Mouse (Mus musculus): ENCODE results near the gene Nynrin. TPM values are rescaled to one million over a fixed set of nuclear protein-coding genes. Genes with fewer than 3 reads are reported as not detected.

Gene Nynrin
- polyA plus RNA-seq, 1 experiment from 2014 or later: 11.2 TPM

GRCm38 (mm10) chr14:55886571-55887382 is 33.0 kb downstream of the Nynrin start:
- WGBS: 85% methylated on average over 24 of the region's 24 CpGs
- ATAC-seq (ENCODE audit: low FRiP score, low TSS enrichment) (no peak), DNase-seq (no peak)
- Histone ChIP-seq H3K36me3 (ENCODE audit: control insufficient read depth, insufficient read depth, low read length) (peaks cover 45% of the 10 kb centered on the region), H3K4me2 (ENCODE audit: low read length) (no peak overlapping the region), H3K9ac (replicated peaks; ENCODE audit: low read length) (no peak overlapping the region), H3K9me3 (ENCODE audit: control insufficient read depth, low read length) (no peaks in the 10 kb centered on the region), H3K27ac (replicated peaks; ENCODE audit: low read depth, low read length) (no peak overlapping the region), H3K27me3 (ENCODE audit: control insufficient read depth, insufficient read depth, low read length) (no peaks in the 10 kb centered on the region), H3K4me3 (replicated peaks; ENCODE audit: low read depth, low read length) (no peak overlapping the region), H3K4me1 (ENCODE audit: control insufficient read depth, insufficient read depth, low read length) (peaks cover 12% of the 10 kb centered on the region)

GRCm38 (mm10) chr14:55897671-55898070 is 43.9 kb downstream of the Nynrin start:
- ATAC-seq (ENCODE audit: low FRiP score, low TSS enrichment) (no peak), DNase-seq (no peak)
- H3K4me2 ChIP-seq (ENCODE audit: low read length): no peak overlapping the region
- no peak overlapping the region for H3K4me3 ChIP-seq (replicated peaks; ENCODE audit: low read depth, low read length)
- WGBS: 94% methylated on average over 12 of the region's 12 CpGs
- H3K9ac ChIP-seq (replicated peaks; ENCODE audit: low read length): no peak overlapping the region
- peaks cover 52% of the 10 kb centered on the region for H3K36me3 ChIP-seq (ENCODE audit: control insufficient read depth, insufficient read depth, low read length)
- peaks cover 14% of the 10 kb centered on the region for H3K4me1 ChIP-seq (ENCODE audit: control insufficient read depth, insufficient read depth, low read length)
- no peaks in the 10 kb centered on the region for H3K9me3 ChIP-seq (ENCODE audit: control insufficient read depth, low read length)
- H3K27ac ChIP-seq (replicated peaks; ENCODE audit: low read depth, low read length): no peak overlapping the region
- H3K27me3 ChIP-seq (ENCODE audit: control insufficient read depth, insufficient read depth, low read length): no peaks in the 10 kb centered on the region

GRCm38 (mm10) chr14:55898947-55899346 is 45.1 kb downstream of the Nynrin start:
- peak overlapping the region; percentile 86; the same call in 1 of the 2 replicates for H3K9ac ChIP-seq (replicated peaks; ENCODE audit: low read length)
- no peak overlapping the region for H3K27ac ChIP-seq (replicated peaks; ENCODE audit: low read depth, low read length)
- peak overlapping the region; percentile 55 for H3K4me3 ChIP-seq (replicated peaks; ENCODE audit: low read depth, low read length)
- H3K4me2 ChIP-seq (ENCODE audit: low read length): peak overlapping the region; percentile 59
- no peaks in the 10 kb centered on the region for H3K27me3 ChIP-seq (ENCODE audit: control insufficient read depth, insufficient read depth, low read length)
- WGBS: 87% methylated on average over 7 of the region's 7 CpGs
- peaks cover 14% of the 10 kb centered on the region for H3K4me1 ChIP-seq (ENCODE audit: control insufficient read depth, insufficient read depth, low read length)
- H3K36me3 ChIP-seq (ENCODE audit: control insufficient read depth, insufficient read depth, low read length): peaks cover 44% of the 10 kb centered on the region
- ATAC-seq (ENCODE audit: low FRiP score, low TSS enrichment) (no peak), DNase-seq (no peak)
- no peaks in the 10 kb centered on the region for H3K9me3 ChIP-seq (ENCODE audit: control insufficient read depth, low read length)

- Histone ChIP-seq H3K36me3 (ENCODE audit: control insufficient read depth, insufficient read depth, low read length) (peaks cover 35% of the 10 kb centered on the region), H3K4me1 (ENCODE audit: control insufficient read depth, insufficient read depth, low read length) (peaks cover 14% of the 10 kb centered on the region), H3K4me2 (ENCODE audit: low read length) (peak within 1 kb of the TSS; percentile 59), H3K9ac (replicated peaks; ENCODE audit: low read length) (peak within 1 kb of the TSS; percentile 86), H3K4me3 (replicated peaks; ENCODE audit: low read depth, low read length) (peak within 1 kb of the TSS; percentile 55), H3K27me3 (ENCODE audit: control insufficient read depth, insufficient read depth, low read length) (no peaks in the 10 kb centered on the region), H3K9me3 (ENCODE audit: control insufficient read depth, low read length) (no peaks in the 10 kb centered on the region), H3K27ac (replicated peaks; ENCODE audit: low read depth, low read length) (peak within 1 kb of the TSS; percentile 80)
- ATAC-seq (ENCODE audit: low FRiP score, low TSS enrichment): peak; percentile 94
- WGBS: 2% methylated on average over 39 of the region's 39 CpGs
- DNase-seq: peak; percentile 96
Observed at GRCm38 (mm10) chr14:55899701-55900413, 46.0 kb downstream of the Nynrin start, which contains the start of gene Sdr39u1. Gene Sdr39u1 (minus strand): TSS chr14:55900293.

- no peaks in the 10 kb centered on the region for H3K27me3 ChIP-seq (ENCODE audit: control insufficient read depth, insufficient read depth, low read length)
- peaks cover 30% of the 10 kb centered on the region for H3K36me3 ChIP-seq (ENCODE audit: control insufficient read depth, insufficient read depth, low read length)
- no peak for DNase-seq
- peak; percentile 40; the same call in 1 of the 2 replicates for ATAC-seq (ENCODE audit: low FRiP score, low TSS enrichment)
- peak overlapping the region; percentile 80 for H3K27ac ChIP-seq (replicated peaks; ENCODE audit: low read depth, low read length)
- peaks cover 14% of the 10 kb centered on the region for H3K4me1 ChIP-seq (ENCODE audit: control insufficient read depth, insufficient read depth, low read length)
- peak overlapping the region; percentile 59 for H3K4me2 ChIP-seq (ENCODE audit: low read length)
- H3K4me3 ChIP-seq (replicated peaks; ENCODE audit: low read depth, low read length): peak overlapping the region; percentile 55
- no peaks in the 10 kb centered on the region for H3K9me3 ChIP-seq (ENCODE audit: control insufficient read depth, low read length)
- 7% methylated on average over 12 of the region's 12 CpGs for WGBS
- H3K9ac ChIP-seq (replicated peaks; ENCODE audit: low read length): peak overlapping the region; percentile 86
Observed at GRCm38 (mm10) chr14:55900414-55900755, 46.6 kb downstream of the Nynrin start.

GRCm38 (mm10) chr14:55905518-55905917 is 51.7 kb downstream of the Nynrin start:
- Histone ChIP-seq H3K4me3 (replicated peaks; ENCODE audit: low read depth, low read length) (no peak overlapping the region), H3K36me3 (ENCODE audit: control insufficient read depth, insufficient read depth, low read length) (no peaks in the 10 kb centered on the region), H3K9ac (replicated peaks; ENCODE audit: low read length) (no peak overlapping the region), H3K4me2 (ENCODE audit: low read length) (no peak overlapping the region), H3K27ac (replicated peaks; ENCODE audit: low read depth, low read length) (no peak overlapping the region), H3K9me3 (ENCODE audit: control insufficient read depth, low read length) (no peaks in the 10 kb centered on the region), H3K4me1 (ENCODE audit: control insufficient read depth, insufficient read depth, low read length) (peaks cover 6% of the 10 kb centered on the region), H3K27me3 (ENCODE audit: control insufficient read depth, insufficient read depth, low read length) (no peaks in the 10 kb centered on the region)
- ATAC-seq (ENCODE audit: low FRiP score, low TSS enrichment): no peak
- DNase-seq: no peak
- WGBS: 25% methylated on average over 1 of the region's 1 CpGs

- WGBS: 63% methylated on average over 4 of the region's 4 CpGs
- no peak overlapping the region for H3K4me3 ChIP-seq (replicated peaks; ENCODE audit: low read depth, low read length)
- H3K4me2 ChIP-seq (ENCODE audit: low read length): no peak overlapping the region
- H3K36me3 ChIP-seq (ENCODE audit: control insufficient read depth, insufficient read depth, low read length): no peaks in the 10 kb centered on the region
- ATAC-seq (ENCODE audit: low FRiP score, low TSS enrichment) (no peak), DNase-seq (no peak)
- H3K9ac ChIP-seq (replicated peaks; ENCODE audit: low read length): no peak overlapping the region
- no peaks in the 10 kb centered on the region for H3K9me3 ChIP-seq (ENCODE audit: control insufficient read depth, low read length)
- H3K4me1 ChIP-seq (ENCODE audit: control insufficient read depth, insufficient read depth, low read length): no peaks in the 10 kb centered on the region
- H3K27ac ChIP-seq (replicated peaks; ENCODE audit: low read depth, low read length): no peak overlapping the region
- no peaks in the 10 kb centered on the region for H3K27me3 ChIP-seq (ENCODE audit: control insufficient read depth, insufficient read depth, low read length)
Observed at GRCm38 (mm10) chr14:55913406-55913805, 59.6 kb downstream of the Nynrin start.

GRCm38 (mm10) chr14:55918240-55919082 is 64.7 kb downstream of the Nynrin start:
- 42% methylated on average over 14 of the region's 14 CpGs for WGBS

More at GRCm38 (mm10) chr14:55918240-55919082, 64.7 kb downstream of the Nynrin start:
- Histone ChIP-seq H3K27me3 (ENCODE audit: control insufficient read depth, insufficient read depth, low read length) (no peaks in the 10 kb centered on the region), H3K4me3 (replicated peaks; ENCODE audit: low read depth, low read length) (no peak overlapping the region), H3K27ac (replicated peaks; ENCODE audit: low read depth, low read length) (no peak overlapping the region), H3K4me1 (ENCODE audit: control insufficient read depth, insufficient read depth, low read length) (no peaks in the 10 kb centered on the region), H3K36me3 (ENCODE audit: control insufficient read depth, insufficient read depth, low read length) (no peaks in the 10 kb centered on the region), H3K9me3 (ENCODE audit: control insufficient read depth, low read length) (no peaks in the 10 kb centered on the region), H3K4me2 (ENCODE audit: low read length) (peak overlapping the region; percentile 35; the same call in 1 of the 2 replicates), H3K9ac (replicated peaks; ENCODE audit: low read length) (0 out of 2 replicates have a peak overlapping the region, but pooled peaks have one; percentile 27)
- DNase-seq (peak; percentile 97), ATAC-seq (ENCODE audit: low FRiP score, low TSS enrichment) (peak; percentile 78; the same call in 1 of the 2 replicates)

Data from midbrain, embryonic 14.5 days (tissue).